Mouse (Mus musculus): ENCODE measurements at regions not wholly inside any gene's neighbourhood (a gene's known extent, or its start where the extent isn't known, plus 50 kb on each side); places are given as distances from the start of the nearest gene placed in this dataset.

- TF ChIP-seq CHD2 (IDR thresholded peaks at IDR 0.05; ENCODE audit: low read depth, low read length) = no peak
- TF ChIP-seq ZC3H11A (IDR thresholded peaks at IDR 0.05; ENCODE audit: borderline replicate concordance, low read depth, low read length) = 0 out of 2 replicates have a peak, but pooled peaks have one; percentile 19
- no peak for TF ChIP-seq MAFK (IDR thresholded peaks at IDR 0.05; ENCODE audit: insufficient read depth, low read depth, low read length)
- no peak for TF ChIP-seq HCFC1 (IDR thresholded peaks at IDR 0.05; ENCODE audit: borderline replicate concordance, insufficient read depth, low read length)
Observed at GRCm38 (mm10) chr6:112559549-112559948, 69.8 kb upstream of the Oxtr start.
